Mouse (Mus musculus): ENCODE data around the gene Jph2. TPM values are rescaled to one million over a fixed set of nuclear protein-coding genes. Genes with fewer than 3 reads are reported as not detected.

The Jph2 gene
- polyA plus RNA-seq, 1 experiment from 2014 or later, result 0.25 TPM

DNA sequence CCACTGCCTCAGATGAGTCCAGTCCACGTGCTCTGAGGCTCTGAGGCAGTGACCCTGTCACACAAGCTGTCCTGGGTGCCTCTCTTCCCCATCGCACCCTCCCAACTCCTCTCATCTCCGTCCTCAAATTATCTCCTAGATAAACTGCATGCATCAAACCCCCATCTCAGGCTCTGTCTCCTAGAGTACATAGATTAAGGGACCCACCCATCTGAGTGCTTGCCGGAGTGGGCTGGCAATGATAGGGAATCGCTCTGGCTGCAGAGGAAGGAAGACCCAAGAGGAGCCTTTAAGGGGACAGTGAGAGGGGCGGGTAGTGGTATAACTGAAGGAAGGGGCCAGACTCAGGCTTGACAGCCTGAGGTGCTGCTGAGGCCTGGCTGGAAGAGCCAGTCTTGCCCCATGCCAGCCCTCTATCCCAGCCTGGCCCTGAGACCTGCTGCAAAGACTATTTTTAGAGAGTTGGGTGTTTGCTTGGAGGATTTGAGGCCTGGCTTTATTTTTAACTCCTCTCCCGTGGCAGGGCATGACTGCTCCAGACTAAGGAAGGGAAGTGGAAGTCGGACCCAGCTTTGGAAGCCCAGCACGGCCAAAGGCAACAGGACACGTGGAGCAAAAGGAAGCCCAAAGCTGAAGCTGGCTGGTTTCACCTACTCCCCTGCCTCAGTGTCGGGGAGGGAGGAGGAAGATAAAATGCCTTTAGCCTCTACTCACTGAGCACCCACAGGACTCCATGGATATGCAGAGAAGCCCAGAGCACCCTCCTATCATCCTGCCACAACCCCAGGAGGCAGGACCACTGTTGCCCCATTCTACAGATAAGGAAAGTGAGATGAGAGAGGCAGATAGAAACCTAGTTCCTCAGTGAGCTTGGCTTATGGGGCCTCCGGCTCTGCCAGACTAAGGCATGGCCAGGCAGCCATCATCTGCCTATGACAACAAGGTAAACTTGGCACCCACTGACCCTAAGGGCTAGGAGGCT, 34.6 kb downstream of the Jph2 start:
- Histone ChIP-seq H3K4me1 (replicated peaks; ENCODE audit: control insufficient read depth, insufficient read depth, low read length) (no peaks in the 10 kb centered on the region), H3K9me3 (ENCODE audit: control insufficient read depth, low read length) (no peaks in the 10 kb centered on the region), H3K36me3 (ENCODE audit: control insufficient read depth, insufficient read depth, low read length) (no peaks in the 10 kb centered on the region), H3K4me2 (ENCODE audit: low read depth, low read length, severe bottlenecking) (no peak overlapping the region), H3K9ac (ENCODE audit: low read length) (no peak overlapping the region), H3K27me3 (ENCODE audit: control insufficient read depth, insufficient read depth, low read length) (no peaks in the 10 kb centered on the region), H3K27ac (ENCODE audit: low read depth, low read length) (no peak overlapping the region), H3K4me3 (ENCODE audit: low read depth, low read length) (no peak overlapping the region)
- WGBS, result 81% methylated on average over 12 of the region's 12 CpGs
- ATAC-seq (replicated peaks; ENCODE audit: low FRiP score) (no peak), DNase-seq (ENCODE audit: low spot score) (no peak)

DNA sequence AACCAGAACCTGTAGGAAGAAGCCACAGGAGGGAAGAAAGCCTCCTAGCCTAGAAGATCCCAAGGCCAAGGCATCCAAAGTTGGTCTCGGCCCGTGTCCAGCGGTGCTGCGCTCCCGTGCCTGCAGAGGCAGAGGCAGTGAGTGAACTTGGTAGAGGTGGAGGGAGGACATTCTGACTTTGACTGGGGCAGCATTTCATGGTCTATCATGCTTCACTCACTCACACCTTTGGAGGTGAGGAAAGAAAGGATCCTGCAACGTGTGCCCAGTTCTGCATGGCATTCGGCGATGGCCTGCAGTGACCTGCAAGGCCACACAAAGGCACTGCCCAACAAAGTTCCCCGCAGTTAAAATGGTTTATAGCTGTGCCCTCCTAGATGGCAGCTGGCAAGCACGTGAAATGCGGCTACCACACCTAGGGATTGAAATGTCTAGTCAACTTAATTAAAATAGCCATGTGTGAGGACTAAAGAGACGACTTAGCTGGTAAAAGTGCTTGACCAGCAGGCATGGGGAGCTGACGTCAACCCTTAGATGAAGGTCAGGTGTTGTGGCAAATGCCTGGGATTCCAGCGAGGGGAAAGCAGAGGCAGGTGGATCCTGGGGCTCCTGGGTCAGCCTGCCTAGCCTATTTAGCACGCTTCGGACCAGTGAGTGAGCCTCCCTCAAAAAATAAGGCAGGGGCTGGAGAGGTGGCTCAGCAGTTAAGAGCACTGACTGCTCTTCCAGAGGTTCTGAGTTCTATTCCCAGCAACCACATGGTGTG, 36.8 kb downstream of the Jph2 start:
- Histone ChIP-seq H3K9ac (ENCODE audit: low read length) (no peak overlapping the region), H3K4me3 (ENCODE audit: low read depth, low read length) (no peak overlapping the region), H3K9me3 (ENCODE audit: control insufficient read depth, low read length) (no peaks in the 10 kb centered on the region), H3K4me1 (replicated peaks; ENCODE audit: control insufficient read depth, insufficient read depth, low read length) (no peaks in the 10 kb centered on the region), H3K27ac (ENCODE audit: low read depth, low read length) (no peak overlapping the region), H3K36me3 (ENCODE audit: control insufficient read depth, insufficient read depth, low read length) (no peaks in the 10 kb centered on the region), H3K4me2 (ENCODE audit: low read depth, low read length, severe bottlenecking) (no peak overlapping the region), H3K27me3 (ENCODE audit: control insufficient read depth, insufficient read depth, low read length) (no peaks in the 10 kb centered on the region)
- no peak for ATAC-seq (replicated peaks; ENCODE audit: low FRiP score)
- no peak for DNase-seq (ENCODE audit: low spot score)
- WGBS, result 84% methylated on average over 16 of the region's 16 CpGs

DNA sequence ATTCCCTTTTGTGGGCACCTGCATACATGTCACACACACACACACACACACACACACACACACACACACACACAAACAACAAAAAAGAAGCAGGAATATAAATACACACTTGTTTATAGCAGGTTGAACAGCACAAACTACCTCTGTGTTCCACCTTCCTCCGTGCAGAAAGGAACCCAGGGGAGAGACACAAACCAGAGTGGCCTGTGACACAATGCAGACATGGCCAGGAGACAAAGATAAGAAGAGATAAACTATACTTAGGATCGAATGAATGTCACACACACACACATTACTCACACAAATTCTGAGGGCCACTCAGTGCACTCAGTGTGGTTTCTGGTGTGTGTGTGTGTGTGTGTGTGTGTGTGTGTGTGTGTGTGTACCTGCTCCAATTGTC, 38.5 kb downstream of the Jph2 start:
- no peak for ATAC-seq (replicated peaks; ENCODE audit: low FRiP score)
- Histone ChIP-seq H3K4me2 (ENCODE audit: low read depth, low read length, severe bottlenecking) (no peak overlapping the region), H3K4me3 (ENCODE audit: low read depth, low read length) (no peak overlapping the region)

DNA sequence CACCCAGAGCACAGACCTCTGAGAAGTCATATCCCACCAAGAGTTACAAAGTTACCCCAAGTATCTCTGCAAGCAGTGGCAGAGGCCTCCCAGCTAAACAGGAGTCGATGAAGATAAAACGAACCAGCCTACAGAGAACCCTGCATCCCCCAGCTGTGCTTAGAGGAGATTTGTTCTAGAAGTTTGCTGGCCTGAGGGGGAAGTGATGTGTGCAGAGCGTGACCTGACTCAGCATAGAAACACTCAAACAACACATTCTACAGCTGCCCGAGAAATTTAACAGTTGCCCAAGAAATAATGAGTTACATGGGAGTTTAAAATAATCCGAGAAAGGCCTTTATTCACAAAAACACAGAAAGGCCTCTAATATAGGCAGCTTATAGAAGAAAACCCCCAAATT, 39.1 kb downstream of the Jph2 start:
- Histone ChIP-seq H3K9ac (ENCODE audit: low read length) (no peak overlapping the region), H3K9me3 (ENCODE audit: control insufficient read depth, low read length) (no peaks in the 10 kb centered on the region), H3K36me3 (ENCODE audit: control insufficient read depth, insufficient read depth, low read length) (no peaks in the 10 kb centered on the region), H3K4me2 (ENCODE audit: low read depth, low read length, severe bottlenecking) (no peak overlapping the region), H3K27ac (ENCODE audit: low read depth, low read length) (no peak overlapping the region), H3K4me1 (replicated peaks; ENCODE audit: control insufficient read depth, insufficient read depth, low read length) (no peaks in the 10 kb centered on the region), H3K4me3 (ENCODE audit: low read depth, low read length) (no peak overlapping the region), H3K27me3 (ENCODE audit: control insufficient read depth, insufficient read depth, low read length) (no peaks in the 10 kb centered on the region)
- ATAC-seq (replicated peaks; ENCODE audit: low FRiP score), result no peak
- 85% methylated on average over 5 of the region's 5 CpGs for WGBS
- no peak for DNase-seq (ENCODE audit: low spot score)

More for the DNA sequence above, 38.5 kb downstream of the Jph2 start:
- Histone ChIP-seq H3K27me3 (ENCODE audit: control insufficient read depth, insufficient read depth, low read length) (no peaks in the 10 kb centered on the region), H3K9me3 (ENCODE audit: control insufficient read depth, low read length) (no peaks in the 10 kb centered on the region), H3K4me1 (replicated peaks; ENCODE audit: control insufficient read depth, insufficient read depth, low read length) (no peaks in the 10 kb centered on the region), H3K36me3 (ENCODE audit: control insufficient read depth, insufficient read depth, low read length) (no peaks in the 10 kb centered on the region), H3K9ac (ENCODE audit: low read length) (no peak overlapping the region), H3K27ac (ENCODE audit: low read depth, low read length) (no peak overlapping the region)
- 82% methylated on average over 2 of the region's 2 CpGs for WGBS
- no peak for DNase-seq (ENCODE audit: low spot score)

DNA sequence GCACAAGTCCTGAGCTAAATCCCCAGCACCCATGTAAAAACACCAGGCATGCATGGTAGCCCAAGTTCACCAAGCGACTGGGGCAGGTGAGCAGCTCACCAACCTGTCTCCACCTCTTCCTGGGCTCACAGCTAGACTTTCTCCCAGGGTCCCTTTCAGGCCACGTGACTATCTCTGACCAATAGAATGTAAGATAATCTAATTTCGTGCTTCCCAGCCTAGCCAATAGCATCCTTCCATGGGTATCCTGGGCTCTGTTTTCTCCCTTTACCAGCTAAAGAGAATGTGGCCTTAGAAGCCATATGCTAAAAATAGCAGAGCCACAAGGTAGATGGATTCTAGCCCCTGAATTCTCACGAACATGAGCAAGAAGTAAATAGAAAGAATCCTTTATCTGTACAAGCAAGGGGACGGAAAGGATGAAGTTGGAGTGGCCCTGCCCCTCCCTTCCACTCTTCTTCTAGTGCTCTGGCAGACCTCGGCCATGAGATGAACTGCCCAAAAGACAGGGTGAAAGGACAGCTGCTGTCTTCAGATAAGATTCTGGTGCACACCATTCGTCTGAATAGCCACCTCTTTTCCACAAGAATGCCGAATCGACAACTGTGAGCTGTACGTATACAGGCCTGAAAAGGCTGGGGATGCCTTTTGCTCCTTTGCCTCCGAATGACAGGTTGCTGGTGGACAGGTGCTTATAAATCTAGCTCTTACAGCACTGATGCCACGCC, 41.5 kb downstream of the Jph2 start:
- no peak overlapping the region for H3K27ac ChIP-seq (ENCODE audit: low read depth, low read length)
- no peaks in the 10 kb centered on the region for H3K4me1 ChIP-seq (replicated peaks; ENCODE audit: control insufficient read depth, insufficient read depth, low read length)
- 89% methylated on average over 12 of the region's 12 CpGs for WGBS
- no peaks in the 10 kb centered on the region for H3K27me3 ChIP-seq (ENCODE audit: control insufficient read depth, insufficient read depth, low read length)
- H3K9me3 ChIP-seq (ENCODE audit: control insufficient read depth, low read length), result no peaks in the 10 kb centered on the region
- H3K9ac ChIP-seq (ENCODE audit: low read length), result no peak overlapping the region
- H3K36me3 ChIP-seq (ENCODE audit: control insufficient read depth, insufficient read depth, low read length), result no peaks in the 10 kb centered on the region
- ATAC-seq (replicated peaks; ENCODE audit: low FRiP score) (no peak), DNase-seq (ENCODE audit: low spot score) (no peak)
- H3K4me3 ChIP-seq (ENCODE audit: low read depth, low read length), result no peak overlapping the region
- H3K4me2 ChIP-seq (ENCODE audit: low read depth, low read length, severe bottlenecking), result no peak overlapping the region

DNA sequence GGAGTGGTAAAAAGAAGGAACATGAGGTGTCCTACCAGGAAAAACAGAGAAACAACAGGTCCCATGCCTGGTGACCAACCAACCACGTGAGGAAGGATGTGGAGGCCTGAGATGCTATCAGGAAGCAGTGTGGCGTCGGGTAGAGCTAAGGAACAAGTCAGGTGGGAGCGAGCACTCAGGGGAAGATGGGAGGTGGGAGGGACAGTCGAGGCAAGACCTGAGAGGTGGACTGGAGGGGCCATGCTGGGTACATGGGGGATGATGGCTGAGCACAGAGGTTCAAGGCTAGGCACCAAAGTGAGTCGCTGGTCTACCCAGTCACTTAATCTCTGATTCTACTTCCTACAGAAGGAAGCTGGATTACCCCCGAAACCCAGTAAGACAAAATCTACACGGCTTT, 42.1 kb downstream of the Jph2 start:
- Histone ChIP-seq H3K36me3 (ENCODE audit: control insufficient read depth, insufficient read depth, low read length) (no peaks in the 10 kb centered on the region), H3K9me3 (ENCODE audit: control insufficient read depth, low read length) (no peaks in the 10 kb centered on the region), H3K27me3 (ENCODE audit: control insufficient read depth, insufficient read depth, low read length) (no peaks in the 10 kb centered on the region), H3K4me2 (ENCODE audit: low read depth, low read length, severe bottlenecking) (no peak overlapping the region), H3K4me3 (ENCODE audit: low read depth, low read length) (no peak overlapping the region), H3K4me1 (replicated peaks; ENCODE audit: control insufficient read depth, insufficient read depth, low read length) (no peaks in the 10 kb centered on the region), H3K27ac (ENCODE audit: low read depth, low read length) (no peak overlapping the region), H3K9ac (ENCODE audit: low read length) (no peak overlapping the region)
- WGBS, result 81% methylated on average over 8 of the region's 8 CpGs
- no peak for ATAC-seq (replicated peaks; ENCODE audit: low FRiP score)
- DNase-seq (ENCODE audit: low spot score), result no peak

DNA sequence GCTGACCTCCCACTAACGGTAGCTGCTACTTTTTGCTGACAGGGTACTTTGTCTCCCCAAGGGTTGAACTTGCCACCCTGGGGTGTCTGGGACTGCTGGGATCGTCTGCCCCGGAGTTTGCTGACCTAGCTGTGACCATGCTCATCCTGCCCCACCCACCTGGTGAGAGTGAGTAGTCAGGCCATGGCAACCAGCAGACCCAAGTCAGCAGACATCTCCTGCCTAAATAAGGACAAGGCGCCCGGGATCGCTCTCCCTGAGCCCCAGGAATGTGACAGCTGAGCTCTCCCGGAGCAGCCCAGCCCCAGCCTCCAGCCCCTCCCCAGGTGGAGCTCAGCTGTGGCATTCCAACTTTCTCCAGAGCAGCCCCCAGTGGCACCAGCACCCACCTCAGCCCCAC, 44.1 kb downstream of the Jph2 start:
- H3K27ac ChIP-seq (ENCODE audit: low read depth, low read length), result no peak overlapping the region
- no peaks in the 10 kb centered on the region for H3K9me3 ChIP-seq (ENCODE audit: control insufficient read depth, low read length)
- ATAC-seq (replicated peaks; ENCODE audit: low FRiP score), result no peak
- no peak overlapping the region for H3K4me2 ChIP-seq (ENCODE audit: low read depth, low read length, severe bottlenecking)
- DNase-seq (ENCODE audit: low spot score), result no peak
- H3K9ac ChIP-seq (ENCODE audit: low read length), result no peak overlapping the region
- no peaks in the 10 kb centered on the region for H3K36me3 ChIP-seq (ENCODE audit: control insufficient read depth, insufficient read depth, low read length)
- no peaks in the 10 kb centered on the region for H3K4me1 ChIP-seq (replicated peaks; ENCODE audit: control insufficient read depth, insufficient read depth, low read length)
- 28% methylated on average over 7 of the region's 7 CpGs for WGBS
- no peak overlapping the region for H3K4me3 ChIP-seq (ENCODE audit: low read depth, low read length)
- no peaks in the 10 kb centered on the region for H3K27me3 ChIP-seq (ENCODE audit: control insufficient read depth, insufficient read depth, low read length)

DNA sequence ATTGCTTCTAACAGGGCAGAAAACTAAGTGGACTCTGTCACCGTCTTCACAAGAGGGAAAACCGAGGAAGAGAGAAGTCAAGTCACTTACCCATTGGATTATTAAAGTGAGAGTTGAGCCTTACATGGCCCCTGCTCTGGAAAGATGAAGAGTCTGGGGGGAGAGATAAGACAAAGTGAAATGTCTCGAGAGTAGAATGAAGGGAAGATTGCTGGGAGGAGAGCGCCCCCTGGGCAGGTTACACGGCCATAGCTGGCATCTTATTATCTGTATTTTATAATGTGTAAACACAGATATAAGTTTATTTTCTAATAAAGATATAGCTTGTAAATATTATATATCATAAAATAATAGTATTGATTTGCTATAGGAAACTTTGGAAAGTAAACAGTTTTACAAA, 47.4 kb downstream of the Jph2 start:
- Histone ChIP-seq H3K27ac (ENCODE audit: low read depth, low read length) (no peak overlapping the region), H3K27me3 (ENCODE audit: control insufficient read depth, insufficient read depth, low read length) (no peaks in the 10 kb centered on the region), H3K9ac (ENCODE audit: low read length) (no peak overlapping the region), H3K4me1 (replicated peaks; ENCODE audit: control insufficient read depth, insufficient read depth, low read length) (no peaks in the 10 kb centered on the region), H3K36me3 (ENCODE audit: control insufficient read depth, insufficient read depth, low read length) (no peaks in the 10 kb centered on the region), H3K9me3 (ENCODE audit: control insufficient read depth, low read length) (no peaks in the 10 kb centered on the region), H3K4me3 (ENCODE audit: low read depth, low read length) (no peak overlapping the region), H3K4me2 (ENCODE audit: low read depth, low read length, severe bottlenecking) (no peak overlapping the region)
- DNase-seq (ENCODE audit: low spot score), result no peak
- ATAC-seq (replicated peaks; ENCODE audit: low FRiP score), result no peak
- WGBS, result 53% methylated on average over 5 of the region's 5 CpGs
